Mouse (Mus musculus) sigmoid colon, adult 10 weeks (tissue): Measurements from ENCODE around the gene Zfp560. TPM values are rescaled to one million over a fixed set of nuclear protein-coding genes. Genes with fewer than 3 reads are reported as not detected.

Experiments used
- polyA plus RNA-seq: library from polyadenylated mRNA; stranded (reverse); fragments of 350-450 nt; fragmentation: Illumina TruSeq; extraction: RNeasy Lipid Tissue Mini Kit (QIAGEN cat#74804); gene quantifications from one replicate; pipeline ENCODE4 v1.2.3, GENCODE M21; 2014; ENCODE audit warnings: low read depth, low replicate concordance

The Zfp560 gene
- 26.3 TPM for polyA plus RNA-seq

DNA sequence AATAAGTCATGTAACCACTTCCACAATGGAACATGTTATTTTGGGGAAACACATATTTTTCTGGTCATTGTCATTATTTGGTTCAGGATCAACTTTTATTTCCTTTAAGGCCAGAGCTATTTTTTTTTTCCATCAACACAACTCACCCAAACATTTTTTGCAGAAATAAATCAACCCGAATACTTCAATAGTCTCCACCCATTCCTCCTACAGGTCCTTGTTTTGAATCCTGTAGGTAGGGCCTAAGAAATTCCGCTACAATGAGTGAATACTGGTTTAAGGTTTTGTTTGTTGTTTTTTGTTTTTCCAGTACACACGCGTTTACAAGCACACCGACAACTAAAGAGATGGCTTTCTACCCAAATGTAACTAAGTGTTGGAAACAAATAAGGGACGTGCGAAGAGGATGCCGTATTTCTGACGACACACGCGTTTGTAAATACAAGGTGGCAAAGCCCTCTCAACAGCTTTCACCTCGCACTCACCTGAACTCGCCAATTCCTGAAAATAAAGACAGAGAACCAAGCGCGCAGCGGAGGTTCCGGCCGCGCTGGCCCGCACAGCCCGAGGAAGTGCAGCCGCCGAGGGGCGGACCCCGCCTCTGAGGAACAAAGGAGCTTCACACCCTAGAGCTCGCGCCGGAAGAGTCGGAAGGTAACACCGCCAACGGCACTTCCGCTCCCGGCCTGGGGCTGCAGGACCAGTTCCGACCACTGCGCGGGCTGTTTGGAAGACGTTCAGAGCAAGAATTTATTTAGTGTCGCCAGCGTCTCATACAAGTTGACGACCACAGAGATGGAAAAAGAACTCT lies at the start of gene Zfp560:
Gene Zfp560 (minus strand): TSS at position 646 of the 811 bp plus-strand sequence.

DNA sequence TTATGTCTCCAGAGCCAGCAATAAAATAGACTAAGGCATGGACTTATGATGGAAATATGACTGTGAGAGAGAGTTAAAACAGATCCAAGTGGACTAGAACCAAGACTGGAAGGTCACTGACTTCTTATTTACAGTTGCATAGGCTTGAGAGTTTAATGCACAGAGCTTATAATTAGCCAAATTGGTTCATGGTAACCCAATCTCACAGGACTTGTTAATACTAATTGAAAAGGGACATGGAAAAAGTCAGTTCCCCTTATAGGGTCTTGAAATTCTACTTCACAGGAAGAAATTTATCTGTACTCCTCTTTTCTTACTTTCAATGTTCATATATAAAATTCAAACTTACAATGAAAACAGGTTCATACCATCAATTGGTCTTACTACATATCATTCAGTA lies 49.0 kb downstream of the Zfp560 start, which contains the start of gene Olfr18:
Gene Olfr18 (minus strand): TSS at position 101 of the 400 bp plus-strand sequence.

DNA sequence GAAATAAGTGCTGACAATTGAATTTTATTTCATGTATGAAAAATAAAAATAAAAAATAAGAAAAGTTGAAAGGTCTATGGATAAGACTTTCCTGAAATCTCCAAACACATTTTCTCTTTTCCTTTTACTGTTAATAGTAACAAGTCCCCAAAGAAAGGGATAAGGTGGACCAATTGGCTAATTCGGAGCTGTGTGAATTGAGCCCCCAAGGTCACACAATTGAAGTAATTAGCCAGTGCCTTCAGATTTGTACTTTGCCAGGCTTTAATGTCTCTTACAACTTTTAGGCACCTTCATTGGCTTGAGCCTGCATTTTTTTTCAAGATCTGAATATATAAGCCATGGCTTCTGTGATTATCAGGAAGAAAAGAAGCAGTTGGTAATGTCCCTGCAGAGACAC lies 86.7 kb downstream of the Zfp560 start, which contains the start of gene Olfr873:
Gene Olfr873 (plus strand): TSS at position 301 of the 400 bp plus-strand sequence.

Other genes with a start within 250 kb of the Zfp560 start
- gene Olfr870, start 211.1 kb downstream of the Zfp560 start, polyA plus RNA-seq: not detected
- not detected for gene Olfr871, start 173.0 kb downstream of the Zfp560 start, polyA plus RNA-seq
- gene Olfr872, start 148.1 kb downstream of the Zfp560 start, polyA plus RNA-seq: not detected
- gene Olfr39, start 102.8 kb downstream of the Zfp560 start, polyA plus RNA-seq: not detected
- not detected for gene Olfr873, start 86.6 kb downstream of the Zfp560 start, polyA plus RNA-seq
- not detected for gene Olfr18, start 49.1 kb downstream of the Zfp560 start, polyA plus RNA-seq
- gene Zfp26, start 75.0 kb upstream of the Zfp560 start, polyA plus RNA-seq: 36.7 TPM
- 48.6 TPM for gene Zfp426, start 107.6 kb upstream of the Zfp560 start, polyA plus RNA-seq
- 59.3 TPM for gene Zfp266, start 136.2 kb upstream of the Zfp560 start, polyA plus RNA-seq
- 23.9 TPM for gene Zfp846, start 196.1 kb upstream of the Zfp560 start, polyA plus RNA-seq